10 mouse cellular contexts compared by ENCODE assay signal in the genomic region with DNA sequence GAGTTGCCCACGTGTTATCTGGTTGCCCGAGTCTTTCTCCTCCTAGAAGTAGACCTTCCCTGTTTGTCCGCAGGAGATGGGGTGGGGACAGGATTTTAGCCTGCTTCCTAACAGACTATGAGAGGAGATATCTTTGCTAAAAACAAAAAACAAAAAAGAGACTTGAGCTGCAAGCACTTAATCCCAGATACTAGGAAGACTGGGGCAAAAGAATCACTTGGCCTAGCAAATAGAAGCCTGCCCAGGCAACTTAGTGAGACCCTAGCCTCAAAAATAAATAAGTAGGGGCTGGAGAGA. TPM values are rescaled to one million over a fixed set of nuclear protein-coding genes. Genes with fewer than 3 reads are reported as not detected.
DNase-seq lines count a peak whose midpoint lies in the region; ATAC-seq and TF ChIP-seq lines count a peak whose summit lies in the region.
"Had no signal": no experiment of that assay in that cellular context is flagged by ENCODE, and none has a peak within 500 bp of the region (broad histone marks: within the 10 kb centered on the region; RNA-seq: fewer than 3 reads in every experiment).

No protein-coding gene starts in this region.

- H3K4me3 ChIP-seq in kidney, embryonic 16.5 days (ENCODE audit: low read length): peak overlapping the region; percentile 45
- peak overlapping the region; percentile 39 for H3K4me3 ChIP-seq in embryonic facial prominence, embryonic 15.5 days (replicated peaks)
- H3K4me3 ChIP-seq in hindbrain, embryonic 14.5 days (replicated peaks; ENCODE audit: low read length): no peak overlapping the region
- no peak overlapping the region for H3K4me3 ChIP-seq in midbrain, postnatal 0 days (ENCODE audit: low read depth, low read length)

- no peak for ATAC-seq in kidney, embryonic 16.5 days (ENCODE audit: low FRiP score, low TSS enrichment)
- no peak for ATAC-seq in embryonic facial prominence, embryonic 15.5 days (ENCODE audit: insufficient number of reproducible peaks, low FRiP score, low TSS enrichment, low read depth)
- ATAC-seq in hindbrain, embryonic 14.5 days (ENCODE audit: low FRiP score): no peak
- ATAC-seq in midbrain, postnatal 0 days (ENCODE audit: low FRiP score): no peak
- no peak for ATAC-seq in activated CD4-positive, CD25-positive, alpha-beta regulatory T cell, adult 4 months

- no peak for DNase-seq in kidney, postnatal 10 days
- DNase-seq in hindbrain, embryonic 14.5 days (ENCODE audit: low spot score): no peak
- DNase-seq in midbrain, postnatal 0 days (ENCODE audit: low spot score): no peak
- no peak for DNase-seq in cerebellum, postnatal 25 days
- no peak for DNase-seq in cerebellum, adult 11 months
- DNase-seq: adrenal gland, postnatal 25 days had no signal

- H3K9ac ChIP-seq in kidney, embryonic 16.5 days (replicated peaks; ENCODE audit: low read length): peak overlapping the region; percentile 67
- H3K9ac ChIP-seq in embryonic facial prominence, embryonic 15.5 days: 0 out of 2 replicates have a peak overlapping the region, but pooled peaks have one; percentile 46
- H3K9ac ChIP-seq in hindbrain, embryonic 14.5 days: no peak overlapping the region
- H3K9ac ChIP-seq in midbrain, postnatal 0 days (replicated peaks; ENCODE audit: low read length, poor library complexity, severe bottlenecking): no peak overlapping the region

- 50% methylated on average over 3 of the region's 3 CpGs for WGBS in kidney, embryonic 16.5 days
- WGBS in embryonic facial prominence, embryonic 15.5 days: 47% methylated on average over 3 of the region's 3 CpGs
- 16% methylated on average over 3 of the region's 3 CpGs for WGBS in hindbrain, embryonic 14.5 days
- WGBS in midbrain, postnatal 0 days: 40% methylated on average over 3 of the region's 3 CpGs

- H3K27ac ChIP-seq in kidney, embryonic 16.5 days (ENCODE audit: low read length): peak overlapping the region; percentile 91
- H3K27ac ChIP-seq in embryonic facial prominence, embryonic 15.5 days (replicated peaks): peak overlapping the region; percentile 91
- peak overlapping the region; percentile 44; the same call in 1 of the 2 replicates for H3K27ac ChIP-seq in hindbrain, embryonic 14.5 days
- peak overlapping the region; percentile 26; the same call in 1 of the 2 replicates for H3K27ac ChIP-seq in midbrain, postnatal 0 days (ENCODE audit: low read depth, low read length)

- peak overlapping the region; percentile 59 for H3K4me2 ChIP-seq in kidney, embryonic 16.5 days (replicated peaks; ENCODE audit: low read depth, low read length)
- peak overlapping the region; percentile 50 for H3K4me2 ChIP-seq in embryonic facial prominence, embryonic 15.5 days (replicated peaks)
- no peak overlapping the region for H3K4me2 ChIP-seq in hindbrain, embryonic 14.5 days (replicated peaks)
- no peak overlapping the region for H3K4me2 ChIP-seq in midbrain, postnatal 0 days (ENCODE audit: low read depth, low read length, poor library complexity, severe bottlenecking)

- TF ChIP-seq CTCF in midbrain, postnatal 0 days (IDR thresholded peaks at IDR 0.05): no peak

- no peaks in the 10 kb centered on the region for H3K9me3 ChIP-seq in kidney, embryonic 16.5 days (ENCODE audit: low read length)
- no peaks in the 10 kb centered on the region for H3K9me3 ChIP-seq in embryonic facial prominence, embryonic 15.5 days (replicated peaks)
- no peaks in the 10 kb centered on the region for H3K9me3 ChIP-seq in hindbrain, embryonic 14.5 days (ENCODE audit: control insufficient read depth, low read length)
- no peaks in the 10 kb centered on the region for H3K9me3 ChIP-seq in midbrain, postnatal 0 days (ENCODE audit: low read length)

- H3K4me1 ChIP-seq in kidney, embryonic 16.5 days (ENCODE audit: insufficient read depth, low read length): peaks cover 35% of the 10 kb centered on the region
- peaks cover 42% of the 10 kb centered on the region for H3K4me1 ChIP-seq in embryonic facial prominence, embryonic 15.5 days
- peaks cover 20% of the 10 kb centered on the region; the same call in 1 of the 2 replicates for H3K4me1 ChIP-seq in hindbrain, embryonic 14.5 days (replicated peaks; ENCODE audit: control insufficient read depth, insufficient read depth, low read length)
- 0 out of 2 replicates have a peak, but pooled peaks cover 5% of the 10 kb centered on the region for H3K4me1 ChIP-seq in midbrain, postnatal 0 days (ENCODE audit: insufficient read depth, low read length)

- peaks cover 4% of the 10 kb centered on the region; the same call in 1 of the 2 replicates for H3K27me3 ChIP-seq in kidney, embryonic 16.5 days (ENCODE audit: insufficient read depth, low read length)
- no peaks in the 10 kb centered on the region for H3K27me3 ChIP-seq in embryonic facial prominence, embryonic 15.5 days
- H3K27me3 ChIP-seq in hindbrain, embryonic 14.5 days (ENCODE audit: control insufficient read depth, insufficient read depth, low read length): no peaks in the 10 kb centered on the region
- H3K27me3 ChIP-seq in midbrain, postnatal 0 days (ENCODE audit: insufficient read depth, low read length): no peaks in the 10 kb centered on the region

- H3K36me3 ChIP-seq in kidney, embryonic 16.5 days (ENCODE audit: insufficient read depth, low read length): no peaks in the 10 kb centered on the region
- no peaks in the 10 kb centered on the region for H3K36me3 ChIP-seq in embryonic facial prominence, embryonic 15.5 days
- H3K36me3 ChIP-seq in hindbrain, embryonic 14.5 days (replicated peaks; ENCODE audit: control insufficient read depth, insufficient read depth): no peaks in the 10 kb centered on the region
- H3K36me3 ChIP-seq in midbrain, postnatal 0 days (ENCODE audit: insufficient read depth, low read length): no peaks in the 10 kb centered on the region

RNA-seq across cellular contexts. Expression of gene Gm11627, which starts 0.7 kb away (rescaled TPM):
- 7.9 and 10.8 TPM in 2 replicates for polyA plus RNA-seq in kidney, embryonic 16.5 days (2015; fragmentation: Nextera tagmentation; extraction: Ambion mirVana)
- 11.1 and 12.0 TPM in 2 replicates for polyA plus RNA-seq in embryonic facial prominence, embryonic 15.5 days (2015; fragmentation: Nextera tagmentation; extraction: Ambion mirVana)
- polyA plus RNA-seq in hindbrain, embryonic 14.5 days (2014; fragmentation: Nextera tagmentation; extraction: Ambion mirVana): 3.7 and 4.3 TPM in 2 replicates
- total RNA-seq in midbrain, postnatal 0 days (2014; rRNA removed): 1.1 and 3.5 TPM in 2 replicates
- 4.6 and 5.8 TPM in 2 replicates for polyA plus RNA-seq in midbrain, postnatal 0 days (2015; fragmentation: Nextera tagmentation; extraction: Ambion mirVana)
- polyA plus RNA-seq in activated CD4-positive, CD25-positive, alpha-beta regulatory T cell, adult 4 months (2017; shearing (Covaris generic)): not detected
- total RNA-seq: adrenal gland, postnatal 25 days had no signal

RNA-seq across cellular contexts. Expression of gene Gpatch8, which starts 23.8 kb away (rescaled TPM):
- polyA plus RNA-seq in kidney, embryonic 16.5 days (2015; fragmentation: Nextera tagmentation; extraction: Ambion mirVana): 47.5 and 63.8 TPM in 2 replicates
- polyA plus RNA-seq in embryonic facial prominence, embryonic 15.5 days (2015; fragmentation: Nextera tagmentation; extraction: Ambion mirVana): 56.2 and 59.1 TPM in 2 replicates
- 48.2 and 55.3 TPM in 2 replicates for polyA plus RNA-seq in hindbrain, embryonic 14.5 days (2014; fragmentation: Nextera tagmentation; extraction: Ambion mirVana)
- total RNA-seq in midbrain, postnatal 0 days (2014; rRNA removed): 24.8 and 33.4 TPM in 2 replicates
- polyA plus RNA-seq in midbrain, postnatal 0 days (2015; fragmentation: Nextera tagmentation; extraction: Ambion mirVana): 35.8 and 53.3 TPM in 2 replicates
- polyA plus RNA-seq in activated CD4-positive, CD25-positive, alpha-beta regulatory T cell, adult 4 months (2017; shearing (Covaris generic)): 10 to 100 TPM; 54.2 to 55.9 TPM

RNA-seq across cellular contexts. Expression of gene Fzd2, which starts 24.2 kb away (rescaled TPM):
- polyA plus RNA-seq in kidney, embryonic 16.5 days (2015; fragmentation: Nextera tagmentation; extraction: Ambion mirVana): 27.2 and 27.5 TPM in 2 replicates
- polyA plus RNA-seq in embryonic facial prominence, embryonic 15.5 days (2015; fragmentation: Nextera tagmentation; extraction: Ambion mirVana): 45.8 and 47.6 TPM in 2 replicates
- polyA plus RNA-seq in hindbrain, embryonic 14.5 days (2014; fragmentation: Nextera tagmentation; extraction: Ambion mirVana): 8.2 and 9.2 TPM in 2 replicates
- 16.8 and 17.3 TPM in 2 replicates for total RNA-seq in midbrain, postnatal 0 days (2014; rRNA removed)
- 3.9 and 4.5 TPM in 2 replicates for polyA plus RNA-seq in midbrain, postnatal 0 days (2015; fragmentation: Nextera tagmentation; extraction: Ambion mirVana)
- not detected for polyA plus RNA-seq in activated CD4-positive, CD25-positive, alpha-beta regulatory T cell, adult 4 months (2017; shearing (Covaris generic))
- total RNA-seq: MEL had no signal

Comparison
In these comparisons a context has a peak if more than half of its experiments do, and no peak if none do; other contexts are left out.
1. H3K27ac ChIP-seq: peak in every context shown above with its lines; median percentile 91 in kidney, embryonic 16.5 days; 91 in embryonic facial prominence, embryonic 15.5 days; 44 in hindbrain, embryonic 14.5 days; 26 in midbrain, postnatal 0 days.
2. H3K4me2 ChIP-seq: peak in kidney, embryonic 16.5 days (single experiment) and embryonic facial prominence, embryonic 15.5 days (single experiment); none in hindbrain, embryonic 14.5 days (single experiment) and midbrain, postnatal 0 days (single experiment).
3. H3K4me3 ChIP-seq: peak in kidney, embryonic 16.5 days (single experiment) and embryonic facial prominence, embryonic 15.5 days (single experiment); none in hindbrain, embryonic 14.5 days (single experiment) and midbrain, postnatal 0 days (single experiment).
4. H3K9ac ChIP-seq: peak in kidney, embryonic 16.5 days (single experiment) and embryonic facial prominence, embryonic 15.5 days (single experiment); none in hindbrain, embryonic 14.5 days (single experiment) and midbrain, postnatal 0 days (single experiment).